Mouse (Mus musculus): ENCODE measurements around the gene Pid1. TPM values are rescaled to one million over a fixed set of nuclear protein-coding genes. Genes with fewer than 3 reads are reported as not detected.
"Not testable (repeated sequence)": the region's sequence is repeated elsewhere in the genome, so short reads cannot be mapped to it uniquely, and the experiment has no call there.

Pid1 gene
- total RNA-seq, 2 experiments from 2014 or later: 19.7 to 22.8 TPM

GRCm38 (mm10) chr1:84271712-84272200, 92.2 kb downstream of the Pid1 start:
- DNase-seq: no peak

GRCm38 (mm10) chr1:84257656-84258055, 106.3 kb downstream of the Pid1 start:
- DNase-seq: no peak

GRCm38 (mm10) chr1:84254361-84254760, 109.6 kb downstream of the Pid1 start:
- no peak for DNase-seq

- peak; percentile 40 to 64 for DNase-seq
Observed at GRCm38 (mm10) chr1:84253838-84254237, 110.1 kb downstream of the Pid1 start.

GRCm38 (mm10) chr1:84251205-84251604, 112.8 kb downstream of the Pid1 start:
- DNase-seq: no peak

GRCm38 (mm10) chr1:84250770-84251169, 113.2 kb downstream of the Pid1 start:
- no peak for DNase-seq

GRCm38 (mm10) chr1:84249772-84250338, 114.1 kb downstream of the Pid1 start:
- no peak for DNase-seq

GRCm38 (mm10) chr1:84247111-84247510, 116.9 kb downstream of the Pid1 start:
- DNase-seq: peak; percentile 31 to 65

GRCm38 (mm10) chr1:84241192-84241828, 122.7 kb downstream of the Pid1 start:
- DNase-seq: no peak

- DNase-seq: no peak
Observed at GRCm38 (mm10) chr1:84240203-84240602, 123.8 kb downstream of the Pid1 start.

- DNase-seq: no peak
Observed at GRCm38 (mm10) chr1:84230431-84230830, 133.5 kb downstream of the Pid1 start.

- peak in 1 of 2 experiments; percentile 33 for DNase-seq
Observed at GRCm38 (mm10) chr1:84225626-84226025, 138.4 kb downstream of the Pid1 start.

- DNase-seq: no peak
Observed at GRCm38 (mm10) chr1:84222051-84222450, 141.9 kb downstream of the Pid1 start.

GRCm38 (mm10) chr1:84218605-84219004, 145.4 kb downstream of the Pid1 start:
- DNase-seq: peak in 1 of 2 experiments; percentile 29

- DNase-seq: no peak
Observed at GRCm38 (mm10) chr1:84217777-84218176, 146.2 kb downstream of the Pid1 start.

GRCm38 (mm10) chr1:84211507-84211906, 152.5 kb downstream of the Pid1 start:
- DNase-seq: no peak

GRCm38 (mm10) chr1:84205746-84206145, 158.2 kb downstream of the Pid1 start:
- not testable (repeated sequence) for DNase-seq

GRCm38 (mm10) chr1:84203494-84203893, 160.5 kb downstream of the Pid1 start:
- DNase-seq: no peak

GRCm38 (mm10) chr1:84199890-84200289, 164.1 kb downstream of the Pid1 start:
- no peak for DNase-seq

- no peak for DNase-seq
Observed at GRCm38 (mm10) chr1:84198887-84199286, 165.1 kb downstream of the Pid1 start.

GRCm38 (mm10) chr1:84192167-84192566, 171.8 kb downstream of the Pid1 start:
- no peak for DNase-seq

GRCm38 (mm10) chr1:84189446-84189845, 174.5 kb downstream of the Pid1 start:
- DNase-seq: no peak

- no peak for DNase-seq
Observed at GRCm38 (mm10) chr1:84186756-84187437, 177.1 kb downstream of the Pid1 start.

All from adrenal gland, postnatal 36 days (tissue).